Comparison of ENCODE assay signal across 9 mouse cellular contexts in genomic region chr4:56990215-56990584, GRCm38 (mm10). TPM values are rescaled to one million over a fixed set of nuclear protein-coding genes. Genes with fewer than 3 reads are reported as not detected.
DNase-seq lines count a peak whose midpoint lies in the region; ATAC-seq lines count a peak whose summit lies in the region.
"Had no signal": no experiment of that assay in that cellular context is flagged by ENCODE, and none has a peak within 500 bp of the region (broad histone marks: within the 10 kb centered on the region; RNA-seq: fewer than 3 reads in every experiment).

TSS of gene Frrs1l (minus strand) at chr4:56990391.

- peak within 1 kb of the TSS; percentile 71 for H3K9ac ChIP-seq in heart, embryonic 14.5 days (ENCODE audit: low read length)
- H3K9ac ChIP-seq in midbrain, embryonic 11.5 days (ENCODE audit: low read length), result peak within 1 kb of the TSS; percentile 70

- peak within 1 kb of the TSS; percentile 98 for H3K4me2 ChIP-seq in heart, embryonic 14.5 days (ENCODE audit: low read length)
- H3K4me2 ChIP-seq in midbrain, embryonic 11.5 days, result peak within 1 kb of the TSS; percentile 91

- no peak within 1 kb of the TSS for H3K27ac ChIP-seq in heart, embryonic 14.5 days (replicated peaks in 1 of 2; ENCODE audit: control insufficient read depth in 1 of 2, insufficient read depth in 1 of 2, low read depth in 2 of 2, low read length in 2 of 2)
- H3K27ac ChIP-seq in forebrain, embryonic 10.5 days, result peak within 1 kb of the TSS; percentile 84
- H3K27ac ChIP-seq in midbrain, embryonic 11.5 days (ENCODE audit: low read depth, low read length), result no peak within 1 kb of the TSS

- DNase-seq in heart, postnatal 4 days, result no peak
- peak; percentile 22 for DNase-seq in adrenal gland, postnatal 25 days
- peak; percentile 21 for DNase-seq in forebrain, embryonic 10.5 days (ENCODE audit: extremely low spot score, low spot score)
- DNase-seq in layer of hippocampus, adult 9-11 months, result peak; percentile 48
- peak; percentile 93 for DNase-seq in midbrain, embryonic 11.5 days (ENCODE audit: low spot score, missing footprints)
- DNase-seq in spleen, adult 18-20 months, result no peak
- no peak for DNase-seq in spleen, postnatal 36 days (ENCODE audit: low spot score in 2 of 2)

- no peak for ATAC-seq in heart, embryonic 14.5 days (ENCODE audit: insufficient number of reproducible peaks, insufficient read depth, low FRiP score, low read depth)
- ATAC-seq in midbrain, embryonic 11.5 days (ENCODE audit: low FRiP score), result peak; percentile 91

- H3K4me1 ChIP-seq in heart, embryonic 14.5 days (ENCODE audit: control insufficient read depth in 2 of 2, insufficient read depth in 2 of 2, low read length in 2 of 2), result peaks cover 4 to 5% of the 10 kb centered on the region in 2 experiments; a peak in 1 of 4 replicates
- H3K4me1 ChIP-seq in forebrain, embryonic 10.5 days, result peaks cover 16% of the 10 kb centered on the region
- H3K4me1 ChIP-seq in midbrain, embryonic 11.5 days (ENCODE audit: control insufficient read depth, insufficient read depth, low read length), result peaks cover 2% of the 10 kb centered on the region; the same call in 1 of the 2 replicates

- H3K36me3 ChIP-seq in heart, embryonic 14.5 days (ENCODE audit: control insufficient read depth, insufficient read depth, low read length), result no peaks in the 10 kb centered on the region
- H3K36me3 ChIP-seq in forebrain, embryonic 10.5 days (replicated peaks), result no peaks in the 10 kb centered on the region
- no peaks in the 10 kb centered on the region for H3K36me3 ChIP-seq in midbrain, embryonic 11.5 days (ENCODE audit: control insufficient read depth, insufficient read depth, low read length)

- WGBS in heart, embryonic 14.5 days, result under 1% methylated on average over 44 of the region's 44 CpGs
- under 1% methylated on average over 44 of the region's 44 CpGs for WGBS in forebrain, embryonic 10.5 days
- WGBS in midbrain, embryonic 11.5 days, result 0% methylated on average over 27 of the region's 44 CpGs

- peak within 1 kb of the TSS; percentile 61 to 66 for H3K4me3 ChIP-seq in heart, embryonic 14.5 days (ENCODE audit: control insufficient read depth in 1 of 2, insufficient read depth in 1 of 2, low read depth in 1 of 2, low read length in 2 of 2)
- peak within 1 kb of the TSS; percentile 75 for H3K4me3 ChIP-seq in forebrain, embryonic 10.5 days
- H3K4me3 ChIP-seq in midbrain, embryonic 11.5 days (ENCODE audit: low read depth, low read length), result peak within 1 kb of the TSS; percentile 64

- H3K9me3 ChIP-seq in heart, embryonic 14.5 days (ENCODE audit: control insufficient read depth, low read length), result peaks cover 6% of the 10 kb centered on the region
- 0 out of 2 replicates have a peak, but pooled peaks cover 3% of the 10 kb centered on the region for H3K9me3 ChIP-seq in forebrain, embryonic 10.5 days
- no peaks in the 10 kb centered on the region for H3K9me3 ChIP-seq in midbrain, embryonic 11.5 days (ENCODE audit: control insufficient read depth, low read length)

- peaks cover 43% of the 10 kb centered on the region for H3K27me3 ChIP-seq in heart, embryonic 14.5 days (ENCODE audit: control insufficient read depth, insufficient read depth, low read length)
- H3K27me3 ChIP-seq in forebrain, embryonic 10.5 days (ENCODE audit: poor library complexity, severe bottlenecking), result peaks cover 62% of the 10 kb centered on the region
- peaks cover 2% of the 10 kb centered on the region; the same call in 1 of the 2 replicates for H3K27me3 ChIP-seq in midbrain, embryonic 11.5 days (ENCODE audit: control insufficient read depth, insufficient read depth, low read length)

RNA-seq across cellular contexts. Expression of gene Frrs1l, which starts in this region (rescaled TPM):
- polyA plus RNA-seq in heart, embryonic 14.5 days (2014; fragmentation: Nextera tagmentation; extraction: Ambion mirVana), result 0.12 and 0.23 TPM in 2 replicates
- total RNA-seq in heart, postnatal 4 days (2021), result under 1 TPM; 0.07 to 0.16 TPM
- 0.24 and 0.39 TPM in 2 replicates for total RNA-seq in adrenal gland, postnatal 25 days (2021)
- polyA plus RNA-seq in forebrain, embryonic 10.5 days (2016; fragmentation: Nextera tagmentation; extraction: Ambion mirVana), result 1.4 and 1.5 TPM in 2 replicates
- polyA plus RNA-seq in midbrain, embryonic 11.5 days (2014; fragmentation: Nextera tagmentation; extraction: Ambion mirVana), result 6.2 and 6.4 TPM in 2 replicates
- total RNA-seq: hematopoietic stem cell, adult 5-6 weeks had no signal

Comparison
In these comparisons a context has a peak if more than half of its experiments do, and no peak if none do; other contexts are left out.
1. Peak in DNase-seq in adrenal gland, postnatal 25 days; RNA of the gene not detected or under 1 TPM.
2. DNase-seq: peak in forebrain, embryonic 10.5 days (single experiment), layer of hippocampus, adult 9-11 months (single experiment) and midbrain, embryonic 11.5 days (single experiment); none in heart, postnatal 4 days (single experiment), spleen, adult 18-20 months (0 of 2) and spleen, postnatal 36 days (0 of 2).
3. Peak in every context shown above with its lines, with median percentiles within 50 percentile points of each other: H3K4me3 ChIP-seq.